Mouse (Mus musculus) liver, adult 2 months (tissue): ENCODE measurements around the gene Shmt2.

Source experiments
- CTCF ChIP-seq: fragments of 200-500 bp; IDR thresholded peaks from 2 replicates; pipeline ENCODE4 v1.5.1; 2011; ENCODE audit warnings: low read depth, low read length, control low read depth
- POLR2A ChIP-seq: fragments of 200-500 bp; IDR thresholded peaks from 2 replicates; pipeline ENCODE4 v1.6.1; 2011; ENCODE audit warnings: low read length, control low read depth; ENCODE audit not compliant: insufficient read depth; ENCODE audit errors: extremely low read depth

DNA sequence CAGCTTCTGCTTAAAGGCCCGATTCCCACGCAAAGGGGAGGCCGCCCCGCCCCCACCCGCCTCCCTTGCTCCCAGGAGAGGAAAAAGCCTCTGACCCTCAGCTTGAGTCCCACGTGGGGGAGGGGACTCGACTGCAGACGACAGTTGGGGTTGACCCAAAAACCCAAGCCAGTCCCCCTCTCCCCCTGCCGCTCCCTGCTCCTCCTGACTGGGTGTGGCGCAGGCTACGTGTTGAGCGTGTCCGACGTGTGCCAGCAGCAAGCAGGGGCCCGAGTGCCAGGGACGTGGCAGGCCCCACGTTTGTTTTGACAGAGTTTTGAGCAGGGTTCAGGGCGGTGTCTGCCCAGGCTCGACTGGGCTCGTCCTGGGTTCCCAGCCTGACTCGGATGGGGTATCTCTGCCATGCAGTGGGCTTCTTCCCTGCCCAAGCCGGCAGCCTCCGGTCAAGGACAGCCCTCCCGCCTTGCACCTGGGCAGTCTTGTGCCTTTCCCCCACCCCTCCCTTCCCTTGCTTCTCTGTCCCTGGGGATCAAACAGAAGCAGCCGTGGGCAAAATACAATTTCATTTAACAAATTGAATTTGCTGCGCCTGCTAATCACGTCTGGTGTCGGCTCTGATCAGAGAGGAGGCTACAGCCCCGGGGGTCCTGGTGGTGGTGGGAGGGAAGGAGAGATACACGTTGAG lies 5.5 kb downstream of the Shmt2 start:
- no peak for TF ChIP-seq POLR2A
- no peak for TF ChIP-seq CTCF
